Mouse (Mus musculus): ENCODE measurements around the gene Zscan5b. TPM values are rescaled to one million over a fixed set of nuclear protein-coding genes. Genes with fewer than 3 reads are reported as not detected.
"Not testable (repeated sequence)": the region's sequence is repeated elsewhere in the genome, so short reads cannot be mapped to it uniquely, and the experiment has no call there.

Gene Zscan5b
- not detected in 2 replicates for polyA plus RNA-seq (2012; rRNA removed)

- DNase-seq (ENCODE audit: low read depth), result no peak
These were observed at the start of gene Zscan5b for GRCm38 (mm10) chr7:6221978-6222377. TSS of gene Zscan5b (plus strand) at chr7:6222278.

- no peak for DNase-seq (ENCODE audit: low read depth)
These were observed 49.3 kb upstream of the Zscan5b start for GRCm38 (mm10) chr7:6172674-6173244.

- DNase-seq (ENCODE audit: low read depth), result no peak
These were observed 48.2 kb upstream of the Zscan5b start for GRCm38 (mm10) chr7:6173872-6174271.

GRCm38 (mm10) chr7:6174365-6174987 is 47.6 kb upstream of the Zscan5b start:
- DNase-seq (ENCODE audit: low read depth), result not testable (repeated sequence)

GRCm38 (mm10) chr7:6179013-6179412 is 43.1 kb upstream of the Zscan5b start:
- no peak for DNase-seq (ENCODE audit: low read depth)

GRCm38 (mm10) chr7:6182882-6183281 is 39.2 kb upstream of the Zscan5b start:
- DNase-seq (ENCODE audit: low read depth), result no peak

- no peak for DNase-seq (ENCODE audit: low read depth)
These were observed 38.3 kb upstream of the Zscan5b start for GRCm38 (mm10) chr7:6183802-6184201.

- no peak for DNase-seq (ENCODE audit: low read depth)
These were observed 37.6 kb upstream of the Zscan5b start for GRCm38 (mm10) chr7:6184521-6184920.

- DNase-seq (ENCODE audit: low read depth), result no peak
These were observed 36.7 kb upstream of the Zscan5b start for GRCm38 (mm10) chr7:6185391-6185790.

GRCm38 (mm10) chr7:6186176-6186575 is 35.9 kb upstream of the Zscan5b start:
- no peak for DNase-seq (ENCODE audit: low read depth)

- DNase-seq (ENCODE audit: low read depth), result no peak
These were observed 35.3 kb upstream of the Zscan5b start for GRCm38 (mm10) chr7:6186756-6187155.

GRCm38 (mm10) chr7:6189542-6189941 is 32.5 kb upstream of the Zscan5b start:
- DNase-seq (ENCODE audit: low read depth), result no peak

- DNase-seq (ENCODE audit: low read depth), result no peak
These were observed 30.7 kb upstream of the Zscan5b start for GRCm38 (mm10) chr7:6191376-6191775.

- no peak for DNase-seq (ENCODE audit: low read depth)
These were observed 27.9 kb upstream of the Zscan5b start for GRCm38 (mm10) chr7:6194129-6194528.

- no peak for DNase-seq (ENCODE audit: low read depth)
These were observed 26.3 kb upstream of the Zscan5b start for GRCm38 (mm10) chr7:6195777-6196176.

GRCm38 (mm10) chr7:6196790-6197189 is 25.3 kb upstream of the Zscan5b start, which contains the start of gene Galp:
TSS of gene Galp (plus strand) at chr7:6197090.
- DNase-seq (ENCODE audit: low read depth), result no peak

- no peak for DNase-seq (ENCODE audit: low read depth)
These were observed 17.9 kb upstream of the Zscan5b start for GRCm38 (mm10) chr7:6204200-6204599.

GRCm38 (mm10) chr7:6213144-6213543 is 8.9 kb upstream of the Zscan5b start:
- DNase-seq (ENCODE audit: low read depth), result no peak

GRCm38 (mm10) chr7:6214691-6215090 is 7.4 kb upstream of the Zscan5b start:
- DNase-seq (ENCODE audit: low read depth), result not testable (repeated sequence)

GRCm38 (mm10) chr7:6220147-6220546 is 1.9 kb upstream of the Zscan5b start:
- DNase-seq (ENCODE audit: low read depth), result no peak

GRCm38 (mm10) chr7:6228491-6228890 is 6.4 kb downstream of the Zscan5b start:
- DNase-seq (ENCODE audit: low read depth), result not testable (repeated sequence)

GRCm38 (mm10) chr7:6239787-6240186 is 17.7 kb downstream of the Zscan5b start:
- DNase-seq (ENCODE audit: low read depth), result no peak

- not testable (repeated sequence) for DNase-seq (ENCODE audit: low read depth)
These were observed 18.9 kb downstream of the Zscan5b start for GRCm38 (mm10) chr7:6240841-6241425.

All from gonadal fat pad, adult 2 months (tissue).